Mouse (Mus musculus) erythroblast, embryonic 14.5 days (primary cell): ENCODE data around the gene Sema3d.

Source experiments
- GATA1 ChIP-seq: IDR thresholded peaks from 2 replicates; pipeline ENCODE4 v1.6.1; 2012; ENCODE audit warnings: low read length, inconsistent platforms, mixed read lengths
- TAL1 ChIP-seq: IDR thresholded peaks from 3 replicates; pipeline ENCODE4 v1.6.1; 2012; ENCODE audit warnings: low read length, inconsistent platforms, mixed read lengths

DNA sequence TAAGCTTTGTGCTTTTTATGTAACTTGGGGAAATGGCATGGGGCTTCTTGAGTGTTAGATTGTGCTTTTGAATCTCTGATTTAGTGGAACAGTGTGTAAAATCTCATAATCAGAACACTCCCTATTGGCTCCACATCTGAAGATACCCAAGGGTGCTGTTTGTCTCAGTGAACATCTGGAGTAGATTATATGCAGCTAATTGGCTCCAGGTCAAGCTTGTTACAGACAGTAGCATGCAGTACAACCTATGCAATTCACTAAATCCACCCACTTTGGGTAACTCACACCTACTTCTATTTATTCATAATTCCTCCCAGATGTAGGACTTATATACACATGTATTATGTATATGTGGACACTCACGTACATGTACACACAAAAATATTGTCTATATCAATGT is 58.6 kb downstream of the Sema3d start:
- no peak for TF ChIP-seq GATA1
- no peak for TF ChIP-seq TAL1
